Mouse (Mus musculus): ENCODE results near the gene Lrmp.

- no peak for TF ChIP-seq CTCF (IDR thresholded peaks at IDR 0.05; ENCODE audit: low read depth)
- no peak for TF ChIP-seq EP300 (optimal IDR thresholded peaks at IDR 0.05)
Observed at GRCm38 (mm10) chr6:145213916-145214315, 98.5 kb downstream of the Lrmp start.

Data from stomach, postnatal 0 days (tissue).